Mouse (Mus musculus): ENCODE data around the gene Slx4ip. TPM values are rescaled to one million over a fixed set of nuclear protein-coding genes. Genes with fewer than 3 reads are reported as not detected.

Gene Slx4ip
- total RNA-seq, 2 experiments from 2014 or later: 1.3 to 2.0 TPM

DNA sequence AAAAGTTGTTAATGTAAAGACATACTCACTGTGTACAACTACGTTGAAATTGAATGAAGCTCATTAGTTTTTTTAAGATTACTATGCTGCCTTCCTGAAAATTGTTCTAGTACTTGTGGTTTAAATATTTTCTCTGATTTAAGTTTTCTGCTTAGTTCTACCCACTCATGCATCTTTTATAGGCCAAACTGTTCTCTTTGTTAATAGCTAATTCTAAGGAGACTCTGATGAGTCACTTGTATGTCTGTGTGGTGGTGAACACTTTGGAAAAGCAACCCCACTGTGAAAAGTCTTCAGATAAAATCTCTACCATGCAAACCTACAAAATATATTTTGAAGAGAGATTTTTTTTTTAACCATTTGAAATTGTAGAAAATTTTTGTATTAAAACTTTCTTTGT lies 47.2 kb downstream of the Slx4ip start:
- DNase-seq: no peak
- intact Hi-C loops (cut with DNase I): no loop called here

DNA sequence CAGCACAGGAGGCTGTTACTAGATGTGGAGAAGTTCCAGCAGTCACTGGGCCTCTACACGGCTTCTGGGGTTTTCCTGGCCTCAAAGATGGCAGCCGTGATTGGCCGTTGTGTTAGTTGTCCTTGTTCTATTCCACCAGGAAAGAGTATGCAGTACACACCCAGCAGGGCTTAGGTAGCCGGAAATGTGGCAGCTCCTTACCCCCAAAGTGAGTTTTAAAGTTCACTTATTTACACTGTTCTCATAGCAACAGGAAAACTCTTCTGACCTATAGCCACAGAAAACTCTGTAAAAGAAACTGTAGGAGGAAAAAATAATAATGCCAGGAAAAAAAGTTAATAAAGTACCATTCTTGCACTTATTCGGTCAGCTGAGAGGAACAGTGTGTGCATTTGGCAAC lies 55.3 kb downstream of the Slx4ip start:
- intact Hi-C loops (cut with DNase I): no loop called here
- no peak for DNase-seq

GRCm38 (mm10) chr2:136947500-136947899 lies 56.5 kb downstream of the Slx4ip start:
- intact Hi-C loops (cut with DNase I): no loop called here
- no peak for DNase-seq

GRCm38 (mm10) chr2:136947937-136948336 lies 56.9 kb downstream of the Slx4ip start:
- intact Hi-C loops (cut with DNase I): no loop called here
- DNase-seq: peak; percentile 8 to 21

DNA sequence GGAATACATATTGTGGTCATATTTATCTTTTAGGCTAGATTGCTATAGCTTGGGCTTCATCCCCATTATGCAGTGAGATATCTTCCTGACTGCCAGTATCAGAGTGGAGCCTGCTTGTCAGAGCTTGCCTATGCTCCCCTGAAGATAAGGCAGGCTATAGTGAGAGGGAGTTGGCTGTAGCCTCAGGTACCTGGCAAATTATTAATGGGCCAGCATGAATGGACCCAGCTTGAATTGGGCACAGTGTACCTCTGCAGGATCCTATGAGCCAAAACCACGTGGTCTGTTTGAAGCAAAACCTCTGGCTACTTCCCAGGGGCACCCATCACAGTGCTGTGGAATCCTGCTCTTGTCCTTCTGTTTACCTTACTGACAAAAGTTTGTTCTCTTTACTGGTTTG lies 61.2 kb downstream of the Slx4ip start:
- intact Hi-C loops (cut with DNase I): no loop called here
- no peak for DNase-seq

DNA sequence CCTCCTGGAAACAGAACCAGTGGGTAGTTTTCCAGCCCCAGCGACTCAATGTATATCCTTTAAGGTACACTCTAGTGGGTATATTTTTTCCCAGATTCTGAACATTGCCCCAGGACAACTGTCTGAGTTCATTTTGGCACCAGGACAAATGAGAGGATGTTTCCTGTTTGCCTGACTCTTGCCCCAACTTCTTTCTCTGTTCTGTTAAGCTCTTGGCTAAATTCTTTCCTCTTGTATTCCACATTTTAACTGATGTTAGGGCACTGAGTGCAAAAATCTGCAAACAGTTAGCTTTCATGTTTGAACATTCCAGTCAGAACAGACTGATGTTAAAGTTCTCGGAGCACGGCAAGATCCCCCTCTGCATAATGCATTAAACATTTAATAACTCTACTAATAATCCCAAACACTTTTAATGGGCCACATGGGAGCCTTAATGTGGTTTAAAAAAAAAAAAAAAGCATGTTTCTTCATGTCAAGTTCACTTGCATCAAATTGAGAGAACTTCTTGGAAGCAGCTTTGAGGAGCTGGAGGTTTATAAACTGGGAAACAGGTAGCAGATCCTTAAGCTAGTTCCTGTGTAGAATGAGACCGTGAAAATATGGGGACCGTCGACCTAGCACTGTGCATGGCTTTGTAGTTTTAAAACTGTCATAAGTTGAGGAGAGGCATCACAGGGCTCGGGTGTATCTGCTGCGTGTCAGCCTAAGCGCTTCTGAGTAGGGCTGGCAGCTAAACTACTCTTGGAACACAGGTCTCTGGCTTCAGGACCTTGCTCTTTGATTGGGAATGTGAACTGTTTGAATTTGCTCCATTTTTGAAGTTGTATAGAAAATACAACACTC lies 64.9 kb downstream of the Slx4ip start:
- DNase-seq: no peak
- intact Hi-C loops (cut with DNase I): no loop called here

DNA sequence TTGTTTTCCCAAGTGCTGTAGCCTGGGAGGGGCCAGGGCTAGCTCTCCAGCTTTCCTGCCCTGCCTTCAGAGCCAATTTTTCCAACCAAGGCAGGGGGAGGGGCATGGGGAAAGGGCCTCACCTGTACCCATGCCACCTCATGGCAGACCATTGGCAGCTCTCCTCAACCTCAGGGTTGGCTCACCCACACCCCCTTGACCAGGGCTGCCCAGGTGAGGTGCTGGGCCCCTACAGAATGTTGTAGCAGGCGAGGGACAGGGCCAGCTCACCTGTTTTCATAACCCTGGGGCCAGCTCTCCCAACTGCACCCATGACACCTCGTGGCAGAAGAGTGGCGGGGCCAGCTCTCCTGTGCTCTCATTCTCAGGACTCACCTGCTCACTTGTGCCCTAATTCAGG lies 67.7 kb downstream of the Slx4ip start:
- DNase-seq: no peak
- intact Hi-C loops (cut with DNase I): no loop called here

GRCm38 (mm10) chr2:136975774-136976173 lies 84.8 kb downstream of the Slx4ip start:
- intact Hi-C loops (cut with DNase I): no loop called here
- no peak for DNase-seq

GRCm38 (mm10) chr2:136979056-136979772 lies 88.2 kb downstream of the Slx4ip start:
- no peak for DNase-seq
- intact Hi-C loops (cut with DNase I): no loop called here

DNA sequence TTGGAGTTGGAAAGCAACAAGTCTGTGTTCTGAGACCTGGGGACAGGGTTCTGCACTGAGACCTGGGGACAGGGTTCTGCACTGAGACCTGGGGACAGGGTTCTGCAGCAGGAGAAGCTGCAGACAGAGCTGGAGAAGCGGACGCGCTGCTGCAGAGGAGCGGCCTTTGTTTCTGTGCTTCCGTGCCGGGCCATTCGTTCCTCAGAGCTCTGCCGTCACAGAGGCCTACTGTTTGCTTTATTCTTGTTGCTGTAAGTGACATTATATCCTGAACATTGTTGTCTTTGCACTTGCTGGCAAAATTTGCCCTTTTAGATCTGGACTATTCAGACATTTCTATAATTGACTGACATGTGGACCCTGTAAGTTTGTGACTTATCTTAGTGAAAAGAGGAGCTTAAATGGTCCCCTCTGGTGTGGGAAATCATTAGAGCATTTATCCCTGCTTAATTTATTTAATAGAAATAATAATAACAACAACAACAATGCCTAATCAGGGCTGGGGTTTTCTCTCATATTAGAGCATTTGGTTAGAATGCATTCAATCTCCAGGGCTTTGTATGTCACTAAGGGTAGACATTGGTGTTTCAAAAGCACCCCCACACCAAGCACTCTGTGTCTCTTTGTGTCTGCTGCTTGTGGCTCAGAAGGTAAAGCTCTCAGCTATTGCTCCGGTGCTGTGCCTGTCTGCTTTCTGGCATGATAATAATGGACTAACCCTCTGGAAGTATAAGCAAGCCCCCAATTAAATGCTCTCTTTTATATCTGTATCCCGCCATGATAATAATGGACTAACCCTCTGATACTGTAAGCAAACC lies 90.3 kb downstream of the Slx4ip start:
- intact Hi-C loops (cut with DNase I): no loop called here

DNA sequence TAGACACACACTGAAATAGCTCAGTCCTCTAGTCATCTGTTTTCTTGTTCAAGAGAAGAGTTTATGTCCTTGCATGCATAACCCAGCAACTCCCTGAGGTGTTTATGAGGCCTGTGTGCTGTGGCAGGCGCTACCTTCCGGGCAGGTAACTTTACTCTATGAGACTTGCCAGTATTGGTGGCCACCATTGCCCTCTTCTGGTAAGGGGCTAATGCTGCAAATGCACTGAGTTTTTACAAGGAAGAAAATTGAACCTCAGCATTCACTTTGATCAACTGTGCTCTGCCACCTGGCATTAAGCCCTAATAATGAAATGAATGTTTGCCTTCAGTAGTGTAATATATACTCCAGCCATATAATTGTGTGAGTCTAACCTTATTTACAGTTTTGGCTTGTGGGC lies 92.9 kb downstream of the Slx4ip start:
- DNase-seq: no peak
- intact Hi-C loops (cut with DNase I): loop anchor here (1.0 kb wide), 1 partner anchor 69 kb away; no protein-coding TSS in a partner anchor

More for the DNA sequence above, 90.3 kb downstream of the Slx4ip start:
- no peak for DNase-seq

GRCm38 (mm10) chr2:136985998-136986730 lies 95.1 kb downstream of the Slx4ip start:
- intact Hi-C loops (cut with DNase I): no loop called here
- DNase-seq: no peak

GRCm38 (mm10) chr2:136993116-136993515 lies 102.1 kb downstream of the Slx4ip start:
- DNase-seq: no peak
- intact Hi-C loops (cut with DNase I): loop anchor here (10.0 kb wide), 1 partner anchor 522 kb away; no protein-coding TSS in a partner anchor

DNA sequence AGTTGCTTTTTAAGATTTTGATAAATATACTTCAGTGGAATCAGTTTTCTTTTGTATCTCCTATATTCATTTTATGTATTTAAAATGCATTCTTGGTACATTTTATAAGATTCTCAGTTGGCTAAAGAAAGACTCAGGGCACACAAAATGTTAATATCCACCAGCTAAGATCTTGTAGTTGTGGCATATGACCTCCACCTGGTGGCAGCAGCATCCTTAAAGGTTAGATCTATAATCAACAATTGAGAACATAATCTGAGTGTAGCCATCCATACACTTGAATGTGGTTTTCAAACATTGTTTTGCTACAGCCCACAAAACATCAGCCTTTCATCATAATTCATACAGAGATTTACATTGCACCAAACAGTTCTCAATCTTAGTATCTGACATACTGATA lies 106.1 kb downstream of the Slx4ip start:
- intact Hi-C loops (cut with DNase I): loop anchor here (2.0 to 10.0 kb wide), 4 partner anchors 518 to 945 kb away; no protein-coding TSS in a partner anchor
- DNase-seq: peak in 1 of 2 experiments; percentile 16

GRCm38 (mm10) chr2:137002031-137002430 lies 111.0 kb downstream of the Slx4ip start:
- no peak for DNase-seq
- intact Hi-C loops (cut with DNase I): no loop called here

DNA sequence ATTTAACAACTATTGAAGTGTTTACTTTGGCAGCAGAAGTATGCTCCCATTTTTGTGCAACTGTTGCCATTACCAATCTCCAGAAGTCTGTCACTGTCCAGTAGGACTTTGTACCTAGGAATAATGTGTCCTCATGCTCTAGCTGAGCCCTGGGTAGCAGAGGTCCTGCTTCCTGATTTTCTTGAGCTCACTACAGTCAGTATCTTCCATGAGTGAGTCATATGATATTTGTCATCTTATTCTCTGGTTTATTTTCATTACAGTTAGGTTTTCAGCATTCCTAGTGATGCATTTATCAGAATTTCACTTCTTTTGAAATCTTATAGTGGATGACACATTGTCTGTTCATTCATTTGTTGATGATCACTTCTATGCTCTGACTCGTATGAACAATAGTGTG lies 115.6 kb downstream of the Slx4ip start:
- intact Hi-C loops (cut with DNase I): no loop called here
- DNase-seq: no peak

GRCm38 (mm10) chr2:137011980-137012379 lies 121.0 kb downstream of the Slx4ip start:
- no peak for DNase-seq
- intact Hi-C loops (cut with DNase I): loop anchor here (1.0 kb wide), 1 partner anchor 102 kb away; no protein-coding TSS in a partner anchor

DNA sequence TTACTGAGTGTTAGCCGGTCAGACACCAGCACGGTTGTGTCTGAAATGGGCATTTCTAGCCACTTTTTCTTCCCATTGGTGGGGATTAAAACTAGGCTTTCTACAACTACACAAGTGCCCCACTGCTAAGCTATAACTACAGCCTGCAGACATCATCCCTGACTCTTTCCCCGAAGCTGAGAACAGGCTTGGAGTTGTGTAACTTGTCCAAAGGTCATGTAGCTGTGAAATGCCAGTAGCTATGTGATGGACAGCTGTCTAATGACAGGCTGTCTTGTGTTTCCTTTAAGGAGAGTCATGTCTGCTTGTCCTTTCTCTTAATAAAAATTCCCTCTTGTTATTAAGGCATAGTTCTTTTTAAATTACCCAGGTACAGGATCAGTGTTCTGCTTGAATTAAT lies 122.1 kb downstream of the Slx4ip start:
- DNase-seq: no peak

GRCm38 (mm10) chr2:137013811-137014350 lies 122.9 kb downstream of the Slx4ip start:
- intact Hi-C loops (cut with DNase I): no loop called here
- DNase-seq: peak; percentile 9 to 20

More for the DNA sequence above, 122.1 kb downstream of the Slx4ip start:
- intact Hi-C loops (cut with DNase I): no loop called here

- DNase-seq: no peak
- intact Hi-C loops (cut with DNase I): no loop called here
Measured at GRCm38 (mm10) chr2:137014423-137014822, 123.4 kb downstream of the Slx4ip start.
